Mouse (Mus musculus) embryonic facial prominence, embryonic 14.5 days (tissue): ENCODE measurements around the gene Lsp1. TPM values are rescaled to one million over a fixed set of nuclear protein-coding genes. Genes with fewer than 3 reads are reported as not detected.

ENCODE experiments used
- ATAC-seq: fragments of 200-750 bp; cut with Nextera tagmentation; 2 replicates; pipeline ENCODE4 v1.8.0; 2017; ENCODE audit warnings: low read depth, moderate number of reproducible peaks, moderate TSS enrichment
- DNase-seq: peaks from one replicate; pipeline ENCODE4 v3.0.0-alpha.2; 2015; ENCODE audit warnings: low spot score
- H3K27ac ChIP-seq: fragments of 300-500 bp; sonication (generic); replicated peaks from 2 replicates; pipeline ENCODE4 v1.5.1; 2014; ENCODE audit warnings: low read depth, mild to moderate bottlenecking, low read length, moderate library complexity
- H3K27me3 ChIP-seq: fragments of 300-500 bp; sonication (generic); replicated peaks from 2 replicates; pipeline ENCODE4 v1.6.1; 2014; ENCODE audit warnings: low read length; ENCODE audit not compliant: control insufficient read depth, insufficient read depth
- H3K36me3 ChIP-seq: fragments of 300-500 bp; sonication (generic); 2 replicates; pipeline ENCODE4 v1.6.1; 2014; ENCODE audit warnings: low read length, mixed read lengths; ENCODE audit not compliant: control insufficient read depth, insufficient read depth
- H3K4me1 ChIP-seq: fragments of 300-500 bp; sonication (generic); 2 replicates; pipeline ENCODE4 v1.6.1; 2014; ENCODE audit warnings: antibody characterized with exemption, low read length; ENCODE audit not compliant: control insufficient read depth, insufficient read depth
- H3K4me2 ChIP-seq: fragments of 300-500 bp; sonication (generic); 2 replicates; pipeline ENCODE4 v1.6.1; 2014; ENCODE audit warnings: low read depth, mild to moderate bottlenecking, low read length, moderate library complexity, mixed read lengths
- H3K4me3 ChIP-seq: fragments of 300-500 bp; sonication (generic); 2 replicates; pipeline ENCODE4 v1.5.1; 2014; ENCODE audit warnings: low read depth, mild to moderate bottlenecking, low read length
- H3K9ac ChIP-seq: fragments of 300-500 bp; sonication (generic); 2 replicates; pipeline ENCODE4 v1.6.1; 2014; ENCODE audit warnings: low read depth, mild to moderate bottlenecking, low read length, moderate library complexity, mixed read lengths
- H3K9me3 ChIP-seq: fragments of 300-500 bp; sonication (generic); 2 replicates; pipeline ENCODE4 v1.6.1; 2016; ENCODE audit warnings: low read length; ENCODE audit not compliant: control insufficient read depth
- WGBS: fragments of 180-500 bp; shearing (Covaris S2); extraction: QIAGEN DNeasy Blood & Tissue Kit; methylation state at CpG from one replicate; pipeline ENCODE4 v1.1.7; 2014; 5-methylcytosine and 5-hydroxymethylcytosine counted together
- polyA plus RNA-seq: library from polyadenylated mRNA; unstranded; fragments of >200 nt; fragmentation: Nextera tagmentation; extraction: Ambion mirVana; gene quantifications from 2 replicates; pipeline ENCODE4 v1.2.1, GENCODE M21; 2014

The Lsp1 gene
- polyA plus RNA-seq, 1 experiment from 2014 or later: 42.6 TPM

DNA sequence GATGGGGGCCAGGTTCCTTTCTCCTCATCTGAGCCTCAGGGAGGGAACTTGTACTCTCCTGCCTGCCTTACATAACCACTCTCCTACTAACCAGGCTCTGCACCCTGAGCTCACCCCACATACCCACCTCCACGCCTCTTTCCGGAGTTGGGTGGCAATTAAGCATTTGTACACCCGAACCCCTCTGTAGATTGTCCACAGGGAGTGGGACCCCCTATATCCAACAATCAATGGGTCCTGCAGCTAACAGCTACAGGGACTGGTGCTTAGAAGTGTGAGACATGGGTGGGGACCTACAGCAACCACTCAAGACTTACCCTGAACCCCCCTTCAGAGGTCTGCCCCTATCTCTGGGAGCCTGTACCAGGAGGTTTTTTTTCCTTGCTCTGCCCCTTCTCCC, 20.1 kb downstream of the Lsp1 start:
- H3K27ac ChIP-seq: peak overlapping the region; percentile 98
- no peaks in the 10 kb centered on the region for H3K9me3 ChIP-seq
- H3K9ac ChIP-seq: peak overlapping the region; percentile 64; the same call in 1 of the 2 replicates
- H3K27me3 ChIP-seq: no peaks in the 10 kb centered on the region
- no peak for DNase-seq
- no peak overlapping the region for H3K4me3 ChIP-seq
- peak overlapping the region; percentile 51; the same call in 1 of the 2 replicates for H3K4me2 ChIP-seq
- WGBS: 84% methylated on average over 3 of the region's 3 CpGs
- H3K36me3 ChIP-seq: no peaks in the 10 kb centered on the region
- peaks cover 35% of the 10 kb centered on the region for H3K4me1 ChIP-seq
- no peak for ATAC-seq

DNA sequence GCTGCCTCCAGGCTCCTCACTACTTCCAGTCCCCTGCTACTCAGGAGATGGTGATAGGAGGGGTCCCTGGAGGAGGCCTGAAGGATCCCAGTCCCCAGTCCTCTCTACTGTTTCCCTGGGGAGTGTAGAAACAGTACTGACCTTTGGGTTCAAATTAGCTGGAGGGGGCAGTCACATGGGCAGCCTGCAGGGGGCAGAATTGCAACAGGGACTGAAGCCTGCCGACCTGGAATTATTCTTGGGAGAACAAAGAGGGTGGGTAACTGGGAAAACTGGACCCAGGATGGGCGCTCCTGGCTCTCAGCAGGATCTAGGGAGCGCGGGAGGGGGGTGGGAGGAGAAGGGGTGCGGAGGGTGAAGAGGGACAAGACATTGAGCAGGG, 20.6 kb downstream of the Lsp1 start:
- Histone ChIP-seq H3K9ac (peak overlapping the region; percentile 64), H3K4me1 (peaks cover 40% of the 10 kb centered on the region), H3K27me3 (no peaks in the 10 kb centered on the region), H3K9me3 (no peaks in the 10 kb centered on the region), H3K36me3 (no peaks in the 10 kb centered on the region), H3K4me2 (peak overlapping the region; percentile 51), H3K27ac (peak overlapping the region; percentile 98), H3K4me3 (peak overlapping the region; percentile 23; the same call in 1 of the 2 replicates)
- DNase-seq (no peak), ATAC-seq (no peak)
- WGBS: 14% methylated on average over 5 of the region's 5 CpGs

DNA sequence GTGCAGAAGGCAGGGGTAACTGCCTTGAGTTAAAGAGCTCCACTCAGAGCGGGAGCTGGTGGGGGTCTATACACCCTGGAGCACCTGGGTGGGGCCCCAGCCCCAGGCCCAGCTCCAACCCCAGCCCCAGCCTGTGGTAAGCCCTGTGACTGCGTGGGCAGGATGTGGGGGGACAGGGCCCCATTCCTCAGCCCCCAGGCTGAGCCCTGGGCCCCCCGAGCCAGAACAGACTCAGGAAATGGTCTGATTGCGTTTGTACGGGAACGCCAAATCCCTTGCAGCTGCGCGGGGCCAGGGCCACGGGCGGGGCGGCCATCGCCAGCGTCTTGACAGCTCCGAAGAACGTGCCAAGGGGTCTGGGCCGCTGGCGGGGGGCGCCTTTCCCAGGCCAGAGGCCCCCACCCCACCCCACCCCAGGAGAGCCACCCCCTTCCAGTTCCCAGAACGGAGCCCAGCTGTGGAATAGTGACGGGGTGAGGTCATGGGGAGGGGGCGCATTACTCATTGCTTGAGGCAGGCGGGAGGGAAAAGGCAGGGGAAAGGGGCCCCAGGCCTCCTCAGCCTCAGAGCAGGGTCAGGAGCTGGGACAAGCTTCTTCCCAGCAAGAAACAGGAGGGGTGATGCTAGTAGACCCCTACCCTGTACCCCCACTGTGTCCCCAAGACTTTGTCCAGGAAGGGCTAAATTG, 21.1 kb downstream of the Lsp1 start:
- Histone ChIP-seq H3K4me1 (peaks cover 44% of the 10 kb centered on the region), H3K4me2 (peak overlapping the region; percentile 51), H3K9ac (peak overlapping the region; percentile 64), H3K27me3 (no peaks in the 10 kb centered on the region), H3K27ac (peak overlapping the region; percentile 98), H3K4me3 (peak overlapping the region; percentile 23), H3K9me3 (no peaks in the 10 kb centered on the region), H3K36me3 (no peaks in the 10 kb centered on the region)
- WGBS: 2% methylated on average over 9 of the region's 22 CpGs
- DNase-seq (peak; percentile 96), ATAC-seq (peak; percentile 80)

DNA sequence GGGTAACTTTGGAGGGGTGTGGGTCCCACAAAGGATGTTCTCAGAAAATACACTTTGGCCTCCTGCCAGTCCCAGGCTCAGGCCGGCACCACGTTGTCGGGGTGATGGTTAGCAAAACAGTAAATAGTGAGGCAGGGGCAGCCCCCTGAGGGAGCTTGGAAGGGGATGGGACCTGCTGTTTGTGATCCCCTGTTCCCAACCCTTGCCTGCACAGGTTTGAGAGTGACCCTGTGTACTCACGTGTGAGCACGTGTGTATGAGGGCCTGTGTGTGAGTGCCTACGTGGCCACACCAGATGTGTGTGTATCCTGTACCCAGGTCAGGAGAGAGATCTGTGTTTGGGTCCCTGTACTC, 21.6 kb downstream of the Lsp1 start:
- no peaks in the 10 kb centered on the region for H3K9me3 ChIP-seq
- peaks cover 48% of the 10 kb centered on the region for H3K4me1 ChIP-seq
- DNase-seq: peak; percentile 75
- H3K27me3 ChIP-seq: no peaks in the 10 kb centered on the region
- H3K9ac ChIP-seq: peak overlapping the region; percentile 64
- 8% methylated on average over 6 of the region's 6 CpGs for WGBS
- peak; percentile 31 for ATAC-seq
- peak overlapping the region; percentile 51 for H3K4me2 ChIP-seq
- 0 out of 2 replicates have a peak overlapping the region, but pooled peaks have one; percentile 23 for H3K4me3 ChIP-seq
- H3K27ac ChIP-seq: peak overlapping the region; percentile 98
- H3K36me3 ChIP-seq: no peaks in the 10 kb centered on the region

DNA sequence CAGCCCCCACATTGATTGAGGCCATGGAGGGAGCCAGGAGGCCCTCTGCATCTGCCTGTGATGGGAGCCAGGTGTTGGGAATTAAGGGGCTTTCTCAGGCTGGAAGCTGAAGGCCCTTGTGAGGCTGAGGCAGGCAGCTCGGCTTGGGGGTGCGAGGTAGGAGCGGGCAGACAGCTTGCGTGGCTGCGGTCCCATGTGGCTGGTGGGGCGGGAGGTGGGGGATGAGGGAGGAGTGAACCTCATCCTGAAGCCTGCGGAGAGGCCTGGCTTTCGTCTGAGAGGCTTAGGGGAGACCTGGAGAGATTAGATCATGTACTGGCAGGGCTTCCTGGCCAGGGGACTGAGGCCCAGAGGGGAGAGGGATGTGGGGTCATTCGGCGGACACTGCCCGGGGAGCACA, 22.5 kb downstream of the Lsp1 start:
- ATAC-seq (peak; percentile 24; the same call in 1 of the 2 replicates), DNase-seq (peak; percentile 94)
- H3K36me3 ChIP-seq: no peaks in the 10 kb centered on the region
- H3K9me3 ChIP-seq: no peaks in the 10 kb centered on the region
- 23% methylated on average over 11 of the region's 11 CpGs for WGBS
- H3K27me3 ChIP-seq: no peaks in the 10 kb centered on the region
- peak overlapping the region; percentile 98 for H3K27ac ChIP-seq
- H3K4me3 ChIP-seq: no peak overlapping the region
- H3K4me1 ChIP-seq: peaks cover 56% of the 10 kb centered on the region
- peak overlapping the region; percentile 26 for H3K9ac ChIP-seq
- no peak overlapping the region for H3K4me2 ChIP-seq

DNA sequence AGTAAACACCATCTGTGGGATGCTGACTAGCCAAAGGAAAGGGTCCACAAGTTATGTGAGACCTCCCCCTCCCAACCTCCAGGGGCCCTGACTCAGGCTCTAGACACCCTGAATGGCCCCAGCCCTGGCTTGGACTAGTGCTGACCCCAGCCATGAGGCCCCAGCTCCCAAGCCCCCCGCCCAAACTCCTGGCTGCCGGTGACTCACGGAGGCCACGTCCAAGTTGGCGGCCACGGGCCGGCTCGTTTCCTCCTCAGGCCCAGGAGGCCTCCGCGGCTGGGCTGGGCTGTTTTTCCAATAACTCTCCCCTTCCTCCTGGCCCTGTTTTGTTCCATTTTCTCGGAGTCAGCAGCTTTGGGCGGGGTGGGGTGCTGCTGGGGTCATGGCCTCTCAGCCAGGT, 24.2 kb downstream of the Lsp1 start:
- 62% methylated on average over 12 of the region's 12 CpGs for WGBS
- Histone ChIP-seq H3K27ac (peak overlapping the region; percentile 98), H3K4me1 (peaks cover 61% of the 10 kb centered on the region)

DNA sequence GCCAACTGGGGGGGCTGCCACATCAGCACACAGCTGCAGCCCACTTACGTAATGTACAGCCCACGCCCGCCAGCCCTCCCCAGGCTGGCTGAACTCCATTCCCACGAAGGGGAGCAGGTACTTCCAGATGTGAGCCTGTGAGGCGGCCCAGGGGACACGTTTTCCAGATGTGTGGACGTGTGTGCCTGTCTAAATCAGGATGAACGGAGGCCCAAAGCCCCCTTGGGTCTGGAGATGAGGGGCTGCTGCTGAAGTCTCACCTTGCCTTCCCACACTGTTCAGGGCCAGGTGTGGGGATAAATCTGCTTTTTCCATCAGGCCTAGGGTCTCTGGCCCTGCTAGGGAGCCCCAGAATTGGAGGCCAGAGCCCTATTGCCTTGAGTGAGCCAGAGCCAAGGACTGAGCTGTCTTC, 26.1 kb downstream of the Lsp1 start:
- Histone ChIP-seq H3K27ac (peak overlapping the region; percentile 98), H3K9ac (peak overlapping the region; percentile 28; the same call in 1 of the 2 replicates), H3K27me3 (no peaks in the 10 kb centered on the region), H3K4me1 (peaks cover 47% of the 10 kb centered on the region), H3K9me3 (no peaks in the 10 kb centered on the region), H3K4me3 (no peak overlapping the region), H3K36me3 (peaks cover 15% of the 10 kb centered on the region; the same call in 1 of the 2 replicates), H3K4me2 (0 out of 2 replicates have a peak overlapping the region, but pooled peaks have one; percentile 4)
- DNase-seq (peak; percentile 91), ATAC-seq (peak; percentile 51)
- 25% methylated on average over 5 of the region's 8 CpGs for WGBS

More for the DNA sequence above, 24.2 kb downstream of the Lsp1 start:
- peak; percentile 38 for DNase-seq
- no peak overlapping the region for H3K4me3 ChIP-seq
- H3K9me3 ChIP-seq: no peaks in the 10 kb centered on the region
- no peak overlapping the region for H3K4me2 ChIP-seq
- H3K9ac ChIP-seq: no peak overlapping the region
- no peaks in the 10 kb centered on the region for H3K27me3 ChIP-seq
- ATAC-seq: no peak
- peaks cover 7% of the 10 kb centered on the region; the same call in 1 of the 2 replicates for H3K36me3 ChIP-seq

DNA sequence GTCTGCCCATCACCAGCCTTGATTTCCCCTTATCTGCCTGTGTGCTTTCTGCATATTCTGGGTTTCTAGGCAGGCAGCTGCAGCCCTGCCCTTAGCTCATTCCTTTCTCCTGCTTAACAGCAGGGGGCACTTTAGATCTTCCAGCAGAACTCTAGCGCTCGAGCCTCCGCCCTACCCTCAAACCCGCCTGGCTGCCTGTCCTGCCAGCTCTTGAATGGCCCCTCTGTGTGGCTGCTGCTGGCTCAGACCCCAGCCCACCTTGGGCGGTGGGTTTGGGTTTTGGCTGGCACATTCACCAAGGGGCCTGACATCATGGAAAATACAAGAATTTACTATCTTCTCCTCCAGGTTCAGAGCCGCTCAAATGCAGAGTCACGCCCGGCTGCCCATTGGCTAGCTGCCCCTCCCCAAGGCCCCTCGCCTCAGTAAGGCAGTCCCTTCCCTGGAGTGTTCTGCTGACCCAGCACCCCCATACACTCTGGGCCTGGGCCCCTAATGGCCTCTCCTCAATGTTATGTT, 26.8 kb downstream of the Lsp1 start:
- Histone ChIP-seq H3K27me3 (no peaks in the 10 kb centered on the region), H3K4me3 (no peak overlapping the region), H3K9me3 (no peaks in the 10 kb centered on the region), H3K4me1 (peaks cover 41% of the 10 kb centered on the region), H3K27ac (peak overlapping the region; percentile 98), H3K4me2 (0 out of 2 replicates have a peak overlapping the region, but pooled peaks have one; percentile 4), H3K9ac (peak overlapping the region; percentile 30), H3K36me3 (peaks cover 15% of the 10 kb centered on the region; the same call in 1 of the 2 replicates)
- 16% methylated on average over 9 of the region's 9 CpGs for WGBS
- DNase-seq (peak; percentile 96), ATAC-seq (peak; percentile 79)
